Mouse (Mus musculus) adrenal gland, postnatal 25 days (tissue): ENCODE measurements around the gene Tanc2. TPM values are rescaled to one million over a fixed set of nuclear protein-coding genes. Genes with fewer than 3 reads are reported as not detected.
A peak's percentile ranks its signal among the peaks of the same experiment; 100 is the strongest.

Experiments used
- DNase-seq: peaks from one replicate; pipeline ENCODE4 v3.0.0; 2021; ENCODE audit warnings: mixed read lengths
- long read RNA-seq: library from polyadenylated mRNA; stranded (forward); transcript quantifications from one replicate; pipeline ENCODE4 v2.0.0, GENCODE M21; 2021
- total RNA-seq: library from RNA; stranded (reverse); gene quantifications from 2 replicates; pipeline ENCODE4 v1.2.3, GENCODE M21; 2021

Tanc2 gene
- total RNA-seq = 11.0 and 22.7 TPM in 2 replicates
- long read RNA-seq, partial matches to known transcripts = 0 of 2 reads
- long read RNA-seq, other reads (novel, unspliced or antisense) = 2 of 2 reads

GRCm38 (mm10) chr11:105589877-105590641 lies at the start of gene Tanc2:
TSS of gene Tanc2 (plus strand) at chr11:105589986.
- peak; percentile 69 for DNase-seq

- DNase-seq = no peak
These were observed 49.0 kb upstream of the Tanc2 start for GRCm38 (mm10) chr11:105540781-105541180.

GRCm38 (mm10) chr11:105541366-105541765 lies 48.4 kb upstream of the Tanc2 start:
- DNase-seq = no peak

- DNase-seq = no peak
These were observed 47.7 kb upstream of the Tanc2 start for GRCm38 (mm10) chr11:105542129-105542528.

GRCm38 (mm10) chr11:105545801-105546200 lies 44.0 kb upstream of the Tanc2 start:
- no peak for DNase-seq

- no peak for DNase-seq
These were observed 43.4 kb upstream of the Tanc2 start for GRCm38 (mm10) chr11:105546393-105546792.

- DNase-seq = no peak
These were observed 41.4 kb upstream of the Tanc2 start for GRCm38 (mm10) chr11:105548383-105548782.

- DNase-seq = peak; percentile 50
These were observed 40.3 kb upstream of the Tanc2 start for GRCm38 (mm10) chr11:105549164-105550121.

GRCm38 (mm10) chr11:105557285-105557684 lies 32.5 kb upstream of the Tanc2 start:
- DNase-seq = no peak

GRCm38 (mm10) chr11:105558091-105558490 lies 31.7 kb upstream of the Tanc2 start:
- DNase-seq = no peak

- no peak for DNase-seq
These were observed 30.8 kb upstream of the Tanc2 start for GRCm38 (mm10) chr11:105558803-105559505.

- no peak for DNase-seq
These were observed 26.2 kb upstream of the Tanc2 start for GRCm38 (mm10) chr11:105563546-105563945.

GRCm38 (mm10) chr11:105567221-105567641 lies 22.6 kb upstream of the Tanc2 start:
- no peak for DNase-seq

GRCm38 (mm10) chr11:105571996-105572395 lies 17.8 kb upstream of the Tanc2 start:
- no peak for DNase-seq

GRCm38 (mm10) chr11:105574241-105574640 lies 15.5 kb upstream of the Tanc2 start:
- DNase-seq = peak; percentile 14

- DNase-seq = no peak
These were observed 12.6 kb upstream of the Tanc2 start for GRCm38 (mm10) chr11:105577211-105577610.

GRCm38 (mm10) chr11:105582020-105582419 lies 7.8 kb upstream of the Tanc2 start:
- no peak for DNase-seq

- peak; percentile 91 for DNase-seq
These were observed 432 bp upstream of the Tanc2 start for GRCm38 (mm10) chr11:105589231-105589876.

GRCm38 (mm10) chr11:105591905-105592304 lies 2.1 kb downstream of the Tanc2 start:
- DNase-seq = no peak

- DNase-seq = no peak
These were observed 12.4 kb downstream of the Tanc2 start for GRCm38 (mm10) chr11:105602177-105602576.

- no peak for DNase-seq
These were observed 36.4 kb downstream of the Tanc2 start for GRCm38 (mm10) chr11:105626201-105626600.

- DNase-seq = no peak
These were observed 54.2 kb downstream of the Tanc2 start for GRCm38 (mm10) chr11:105643995-105644394.
